Comparison of ENCODE assay signal across 8 mouse cellular contexts in genomic region chr12:72085024-72085328, GRCm38 (mm10). TPM values are rescaled to one million over a fixed set of nuclear protein-coding genes. Genes with fewer than 3 reads are reported as not detected.
DNase-seq lines count a peak whose midpoint lies in the region; ATAC-seq and TF ChIP-seq lines count a peak whose summit lies in the region.

No protein-coding gene starts in this region.

- no peak for DNase-seq in kidney, postnatal 10 days
- DNase-seq in embryonic facial prominence, embryonic 11.5 days (ENCODE audit: low spot score), result no peak
- DNase-seq in thymus, postnatal 4 days, result no peak
- no peak for DNase-seq in left cerebral cortex, postnatal 14 days (ENCODE audit: low spot score in 2 of 2)
- no peak for DNase-seq in left cerebral cortex, postnatal 36 days (ENCODE audit: low spot score in 2 of 2)

- peak overlapping the region; percentile 81 for H3K9ac ChIP-seq in kidney, embryonic 16.5 days (replicated peaks; ENCODE audit: low read length)
- H3K9ac ChIP-seq in embryonic facial prominence, embryonic 11.5 days (replicated peaks; ENCODE audit: low read length), result peak overlapping the region; percentile 73
- H3K9ac ChIP-seq in intestine, embryonic 15.5 days, result peak overlapping the region; percentile 70

- 0% methylated on average over 31 of the region's 31 CpGs for WGBS in kidney, embryonic 16.5 days
- under 1% methylated on average over 31 of the region's 31 CpGs for WGBS in embryonic facial prominence, embryonic 11.5 days
- 0% methylated on average over 31 of the region's 31 CpGs for WGBS in intestine, embryonic 15.5 days

- no peak for TF ChIP-seq POLR2A in myocyte (IDR thresholded peaks at IDR 0.05; ENCODE audit: insufficient read length, low read depth)

- H3ac ChIP-seq in myocyte (ENCODE audit: control insufficient read depth, insufficient read length), result peak overlapping the region; percentile 17

- H3K9me3 ChIP-seq in kidney, embryonic 16.5 days (ENCODE audit: low read length), result no peaks in the 10 kb centered on the region
- H3K9me3 ChIP-seq in embryonic facial prominence, embryonic 11.5 days (replicated peaks; ENCODE audit: control insufficient read depth, low read length), result no peaks in the 10 kb centered on the region
- no peaks in the 10 kb centered on the region for H3K9me3 ChIP-seq in intestine, embryonic 15.5 days

- no peaks in the 10 kb centered on the region for H3K27me3 ChIP-seq in kidney, embryonic 16.5 days (ENCODE audit: insufficient read depth, low read length)
- no peaks in the 10 kb centered on the region for H3K27me3 ChIP-seq in embryonic facial prominence, embryonic 11.5 days (ENCODE audit: control insufficient read depth, insufficient read depth, low read length)
- no peaks in the 10 kb centered on the region for H3K27me3 ChIP-seq in intestine, embryonic 15.5 days (replicated peaks)
- H3K27me3 ChIP-seq in myocyte (ENCODE audit: control insufficient read depth, insufficient read depth, insufficient read length), result no peaks in the 10 kb centered on the region

- H3K4me2 ChIP-seq in kidney, embryonic 16.5 days (replicated peaks; ENCODE audit: low read depth, low read length), result peak overlapping the region; percentile 86
- H3K4me2 ChIP-seq in embryonic facial prominence, embryonic 11.5 days (ENCODE audit: low read depth, low read length), result peak overlapping the region; percentile 76
- H3K4me2 ChIP-seq in intestine, embryonic 15.5 days (replicated peaks), result peak overlapping the region; percentile 93
- peak overlapping the region; percentile 75 for H3K4me2 ChIP-seq in myocyte (ENCODE audit: low read depth)

- H3K36me3 ChIP-seq in kidney, embryonic 16.5 days (ENCODE audit: insufficient read depth, low read length), result no peaks in the 10 kb centered on the region; the same call in 1 of the 2 replicates
- H3K36me3 ChIP-seq in embryonic facial prominence, embryonic 11.5 days (replicated peaks; ENCODE audit: control insufficient read depth, insufficient read depth, low read depth, low read length), result no peaks in the 10 kb centered on the region
- no peaks in the 10 kb centered on the region for H3K36me3 ChIP-seq in intestine, embryonic 15.5 days
- H3K36me3 ChIP-seq in myocyte (ENCODE audit: control insufficient read depth, insufficient read depth), result no peaks in the 10 kb centered on the region

- H3K79me2 ChIP-seq in myocyte (ENCODE audit: control insufficient read depth, insufficient read depth), result peaks cover 11% of the 10 kb centered on the region

- peak; percentile 50 for ATAC-seq in kidney, embryonic 16.5 days (ENCODE audit: low FRiP score, low TSS enrichment)
- no peak; the same call in 1 of the 2 replicates for ATAC-seq in embryonic facial prominence, embryonic 11.5 days (replicated peaks; ENCODE audit: insufficient number of reproducible peaks, low FRiP score, low TSS enrichment, low read depth)
- peak; percentile 43 for ATAC-seq in intestine, embryonic 15.5 days

- H3K4me1 ChIP-seq in kidney, embryonic 16.5 days (ENCODE audit: insufficient read depth, low read length), result peaks cover 34% of the 10 kb centered on the region
- no peaks in the 10 kb centered on the region for H3K4me1 ChIP-seq in embryonic facial prominence, embryonic 11.5 days (ENCODE audit: control insufficient read depth, insufficient read depth, low read length)
- peaks cover 18% of the 10 kb centered on the region for H3K4me1 ChIP-seq in intestine, embryonic 15.5 days (replicated peaks)

- intact Hi-C loops in left cerebral cortex, postnatal 14 days (cut with DNase I), result no loop called here
- intact Hi-C loops in left cerebral cortex, postnatal 36 days (cut with DNase I), result loop anchor here (2.0 to 5.0 kb wide), 3 partner anchors 14 to 677 kb away; partner anchors contain the start of gene Gpr135

- H3K4me3 ChIP-seq in kidney, embryonic 16.5 days (ENCODE audit: low read length), result peak overlapping the region; percentile 83
- H3K4me3 ChIP-seq in embryonic facial prominence, embryonic 11.5 days (ENCODE audit: low read depth, low read length), result peak overlapping the region; percentile 52
- H3K4me3 ChIP-seq in intestine, embryonic 15.5 days (replicated peaks), result peak overlapping the region; percentile 76
- H3K4me3 ChIP-seq in myocyte, result peak overlapping the region; percentile 55

- peak overlapping the region; percentile 91 for H3K27ac ChIP-seq in kidney, embryonic 16.5 days (ENCODE audit: low read length)
- peak overlapping the region; percentile 59; the same call in 1 of the 2 replicates for H3K27ac ChIP-seq in embryonic facial prominence, embryonic 11.5 days (replicated peaks; ENCODE audit: low read depth, low read length)
- H3K27ac ChIP-seq in intestine, embryonic 15.5 days, result peak overlapping the region; percentile 87

TF ChIP-seq in myocyte, 11 proteins besides CTCF, POLR2A, EP300 and RAD21:
- no peak for TF ChIP-seq REST (IDR thresholded peaks at IDR 0.05; ENCODE audit: insufficient read depth, insufficient read length)
- TF ChIP-seq MYOG (IDR thresholded peaks at IDR 0.05; ENCODE audit: control insufficient read depth in 1 of 3, insufficient read depth in 1 of 3, insufficient read length in 2 of 3, low read depth in 2 of 3), result no peak
- TF ChIP-seq MYOD1 (IDR thresholded peaks at IDR 0.05; ENCODE audit: control insufficient read depth in 1 of 3, insufficient read length in 2 of 3, low read depth in 2 of 3), result no peak
- no peak for TF ChIP-seq POLR2AphosphoS2 (IDR thresholded peaks at IDR 0.05; ENCODE audit: insufficient read length, low read depth)
- TF ChIP-seq CEBPB (IDR thresholded peaks at IDR 0.05; ENCODE audit: insufficient read depth, poor library complexity, severe bottlenecking), result no peak
- TF ChIP-seq MAX (IDR thresholded peaks at IDR 0.05; ENCODE audit: low read depth), result no peak

RNA-seq across cellular contexts. Expression of gene L3hypdh, which starts 0.3 kb away (rescaled TPM):
- 30.1 and 31.2 TPM in 2 replicates for polyA plus RNA-seq in kidney, embryonic 16.5 days (2015; fragmentation: Nextera tagmentation; extraction: Ambion mirVana)
- 10.9 and 14.0 TPM in 2 replicates for polyA plus RNA-seq in embryonic facial prominence, embryonic 11.5 days (2014; fragmentation: Nextera tagmentation; extraction: Ambion mirVana)
- 15.2 and 16.2 TPM in 2 replicates for polyA plus RNA-seq in intestine, embryonic 15.5 days (2015; fragmentation: Nextera tagmentation; extraction: Ambion mirVana)
- 1.7 TPM for polyA plus RNA-seq in myocyte (2012; fragmentation: generic; extraction: Trizol)
- 1 to 10 TPM; 2.9 to 5.1 TPM for total RNA-seq in left cerebral cortex, postnatal 14 days (2021)
- total RNA-seq in left cerebral cortex, postnatal 36 days (2021), result 1 to 10 TPM; 2.2 to 2.6 TPM

RNA-seq across cellular contexts. Expression of gene Jkamp, which starts 0.4 kb away (rescaled TPM):
- polyA plus RNA-seq in kidney, embryonic 16.5 days (2015; fragmentation: Nextera tagmentation; extraction: Ambion mirVana), result 88.3 and 91.5 TPM in 2 replicates
- polyA plus RNA-seq in embryonic facial prominence, embryonic 11.5 days (2014; fragmentation: Nextera tagmentation; extraction: Ambion mirVana), result 48.2 and 60.7 TPM in 2 replicates
- polyA plus RNA-seq in intestine, embryonic 15.5 days (2015; fragmentation: Nextera tagmentation; extraction: Ambion mirVana), result 59.8 and 66.7 TPM in 2 replicates
- polyA plus RNA-seq in myocyte (2012; fragmentation: generic; extraction: Trizol), result 22.2 TPM
- total RNA-seq in left cerebral cortex, postnatal 14 days (2021), result 10 to 100 TPM; 51.0 to 54.0 TPM
- 10 to 100 TPM; 48.2 to 51.3 TPM for total RNA-seq in left cerebral cortex, postnatal 36 days (2021)

RNA-seq across cellular contexts. Expression of gene Gpr135, which starts 14.1 kb away (rescaled TPM):
- polyA plus RNA-seq in kidney, embryonic 16.5 days (2015; fragmentation: Nextera tagmentation; extraction: Ambion mirVana), result 0.69 and 0.72 TPM in 2 replicates
- 0.29 and 0.55 TPM in 2 replicates for polyA plus RNA-seq in embryonic facial prominence, embryonic 11.5 days (2014; fragmentation: Nextera tagmentation; extraction: Ambion mirVana)
- polyA plus RNA-seq in intestine, embryonic 15.5 days (2015; fragmentation: Nextera tagmentation; extraction: Ambion mirVana), result 0.54 and 0.68 TPM in 2 replicates
- polyA plus RNA-seq in myocyte (2012; fragmentation: generic; extraction: Trizol), result 0.04 TPM
- total RNA-seq in left cerebral cortex, postnatal 14 days (2021), result 10 to 100 TPM; 13.7 to 13.8 TPM
- 10 to 100 TPM; 12.1 to 14.6 TPM for total RNA-seq in left cerebral cortex, postnatal 36 days (2021)
